Mouse (Mus musculus) G1E (cell line): ENCODE measurements around the gene Ggcx.

Experiments
- CTCF ChIP-seq: IDR thresholded peaks from 2 replicates; pipeline ENCODE4 v1.5.1; 2012; ENCODE audit warnings: low read depth, low read length, inconsistent platforms, mixed read lengths
- GATA1 ChIP-seq: IDR thresholded peaks from 2 replicates; pipeline ENCODE4 v1.6.1; 2012; ENCODE audit warnings: borderline replicate concordance, low read length, inconsistent platforms, mixed read lengths
- GATA2 ChIP-seq: IDR thresholded peaks from 2 replicates; pipeline ENCODE4 v1.6.1; 2012; ENCODE audit warnings: low read depth, low read length, inconsistent platforms, borderline replicate concordance
- POLR2AphosphoS5 ChIP-seq: IDR thresholded peaks from 2 replicates; pipeline ENCODE4 v1.6.1; 2012; ENCODE audit warnings: low read depth, low read length, inconsistent platforms; ENCODE audit not compliant: insufficient replicate concordance
- TAL1 ChIP-seq: conservative IDR thresholded peaks from 2 replicates; pipeline ENCODE4 v1.6.1; 2012; ENCODE audit warnings: low read depth, low read length, inconsistent platforms, mixed read lengths

DNA sequence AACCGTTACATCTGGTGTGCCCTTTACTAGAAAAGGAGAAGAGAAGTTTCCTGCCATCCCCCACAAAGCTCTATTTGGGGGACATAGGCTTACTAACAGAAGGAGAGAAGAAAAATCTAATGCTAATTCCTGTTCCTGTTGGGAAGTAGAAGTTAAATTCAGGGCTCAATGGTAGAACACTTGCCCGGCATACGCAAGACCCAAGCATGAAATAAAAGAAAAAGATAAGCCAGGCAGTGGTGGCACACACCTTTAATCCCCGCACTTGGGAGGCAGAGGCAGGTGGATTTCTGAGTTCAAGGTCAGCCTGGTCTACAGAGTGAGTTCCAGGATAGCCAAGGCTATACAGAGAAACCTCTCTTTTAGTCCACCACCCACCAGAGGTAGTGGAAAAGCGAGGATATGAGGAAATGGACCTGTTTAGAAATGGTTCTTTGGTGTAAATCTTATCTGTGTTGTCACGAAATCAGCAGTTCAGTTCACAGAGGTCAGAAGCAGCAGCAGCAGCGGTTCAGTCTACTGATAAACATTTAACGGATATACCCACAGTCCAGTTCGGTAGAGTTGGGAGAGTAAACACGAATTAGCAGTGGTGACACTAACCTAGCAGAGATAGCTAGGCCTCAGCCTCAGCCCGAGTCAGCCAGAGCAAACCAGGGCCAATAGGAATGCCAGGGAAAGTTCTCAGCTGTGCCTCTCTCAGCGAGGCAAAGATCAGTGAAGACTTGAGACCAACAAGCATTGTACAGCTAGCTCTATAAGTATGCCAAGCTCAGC lies 65.7 kb downstream of the Ggcx start:
- TF ChIP-seq CTCF: no peak
- TF ChIP-seq TAL1: no peak
- TF ChIP-seq GATA1: no peak
- no peak for TF ChIP-seq POLR2AphosphoS5
- TF ChIP-seq GATA2: no peak
